Mouse (Mus musculus) thymus, postnatal 4 days (tissue): Measurements from ENCODE around the gene Eif3j1.
"Not testable (repeated sequence)": the region's sequence is repeated elsewhere in the genome, so short reads cannot be mapped to it uniquely, and the experiment has no call there.

Experiments used
- DNase-seq: peaks from one replicate; pipeline ENCODE4 v3.0.0; 2021

The Eif3j1 gene

DNA sequence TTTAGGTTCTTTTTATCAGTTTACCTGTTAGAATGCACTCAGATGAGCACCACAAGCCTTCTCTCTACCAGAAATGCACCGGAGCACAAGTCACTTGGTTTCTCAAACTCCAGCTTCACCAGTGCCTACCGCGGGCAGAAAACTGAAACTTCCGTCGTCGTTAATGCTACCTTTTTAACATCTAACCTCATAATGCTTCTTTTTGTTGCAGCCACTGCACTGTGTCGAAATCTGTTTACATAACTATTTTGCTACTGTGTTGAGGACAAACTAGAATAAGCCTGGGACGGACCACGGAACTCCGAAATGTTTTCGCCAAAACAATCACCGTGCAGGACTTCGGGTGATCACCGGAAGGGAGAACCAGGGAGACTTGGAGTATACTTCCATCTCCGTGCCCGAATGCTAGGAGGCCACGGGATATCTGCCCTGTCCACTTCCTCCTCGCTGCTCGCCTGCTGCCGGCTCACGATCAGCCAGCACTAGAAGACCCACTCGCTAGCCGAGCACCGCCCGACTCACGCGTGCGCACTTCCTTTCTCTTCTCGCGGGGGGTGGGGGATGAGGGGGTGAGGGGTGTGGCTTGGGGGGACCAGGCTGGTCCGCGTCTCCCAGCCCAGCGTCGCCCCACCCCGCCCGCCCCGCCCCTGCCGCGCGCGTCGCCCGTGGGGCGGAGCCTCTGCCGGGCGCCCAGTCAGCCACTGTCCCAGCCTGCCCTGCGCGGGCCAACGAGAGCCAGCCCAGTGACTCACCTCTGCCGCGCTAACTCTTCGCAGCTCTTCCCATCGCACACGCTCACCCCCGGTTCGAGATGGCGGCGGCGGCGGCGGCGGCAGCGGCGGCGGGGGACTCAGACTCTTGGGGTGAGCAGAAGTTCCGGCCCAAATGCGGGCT lies at the start of gene Eif3j1:
Gene Eif3j1 (plus strand): TSS at position 685 of the 894 bp plus-strand sequence.
- peak; percentile 91 for DNase-seq

GRCm38 (mm10) chr2:121995738-121996137 lies 32.6 kb upstream of the Eif3j1 start:
- no peak for DNase-seq

GRCm38 (mm10) chr2:122008832-122009231 lies 19.5 kb upstream of the Eif3j1 start:
- DNase-seq: no peak

DNA sequence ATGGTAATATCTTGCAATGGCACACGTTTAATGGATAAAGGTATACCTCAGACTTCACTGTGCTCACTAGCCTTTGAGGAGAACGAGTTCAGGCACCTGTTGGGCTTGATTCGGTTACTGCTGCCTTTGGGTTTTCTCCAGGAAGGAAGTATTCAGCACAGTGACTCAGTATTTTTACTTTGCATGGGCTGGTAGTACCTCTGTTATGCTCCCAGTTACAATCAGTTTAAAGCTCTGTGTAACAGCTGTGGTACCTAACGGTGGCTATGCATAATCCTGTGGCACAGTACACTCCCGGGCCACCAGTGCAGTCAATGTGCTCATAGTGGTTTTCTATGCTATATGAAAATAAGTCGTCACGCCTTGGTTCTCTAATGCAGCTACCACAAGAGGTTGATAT lies 16.9 kb upstream of the Eif3j1 start:
- DNase-seq: no peak

GRCm38 (mm10) chr2:122018705-122019104 lies 9.6 kb upstream of the Eif3j1 start:
- no peak for DNase-seq

DNA sequence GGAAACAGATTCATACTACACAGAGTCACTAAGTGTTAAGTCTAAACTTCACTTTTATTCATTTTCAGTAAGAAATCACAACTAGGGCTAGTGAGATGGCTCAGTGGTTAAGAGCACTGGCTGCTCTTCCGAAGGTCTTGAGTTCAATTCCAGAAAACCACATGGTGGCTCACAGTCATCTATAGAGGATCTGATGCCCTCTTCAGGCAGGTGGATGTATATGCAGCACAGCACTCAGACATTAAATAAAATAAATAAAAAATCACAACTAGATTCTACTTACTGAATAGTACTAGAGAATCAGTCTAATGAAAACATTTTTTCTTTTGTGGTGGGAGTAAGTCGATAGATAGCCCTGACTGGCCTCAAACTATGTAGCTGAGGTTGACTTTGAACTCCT lies 6.1 kb upstream of the Eif3j1 start:
- DNase-seq: no peak

DNA sequence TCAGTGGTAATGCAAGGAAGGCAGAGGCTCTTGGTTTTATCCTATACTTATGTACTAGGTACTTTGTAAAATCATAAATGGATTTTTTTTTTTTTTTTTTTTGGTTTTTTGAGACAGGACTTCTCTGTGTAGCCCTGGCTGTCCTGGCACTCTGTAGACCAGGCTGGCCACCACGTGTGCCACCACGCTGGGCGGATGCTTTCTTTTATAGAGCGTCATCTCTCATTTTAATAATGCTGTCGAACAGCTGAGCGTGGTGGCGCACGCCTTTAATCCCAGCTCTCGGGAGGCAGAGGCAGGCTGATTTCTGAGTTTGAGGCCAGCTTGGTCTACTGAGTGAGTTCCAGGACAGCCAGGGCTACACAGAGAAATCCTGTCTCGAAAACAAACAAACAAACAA lies 1.3 kb upstream of the Eif3j1 start:
- not testable (repeated sequence) for DNase-seq

GRCm38 (mm10) chr2:122028756-122029700 lies 682 bp downstream of the Eif3j1 start:
- DNase-seq: no peak

GRCm38 (mm10) chr2:122031970-122032369 lies 3.6 kb downstream of the Eif3j1 start:
- DNase-seq: no peak

DNA sequence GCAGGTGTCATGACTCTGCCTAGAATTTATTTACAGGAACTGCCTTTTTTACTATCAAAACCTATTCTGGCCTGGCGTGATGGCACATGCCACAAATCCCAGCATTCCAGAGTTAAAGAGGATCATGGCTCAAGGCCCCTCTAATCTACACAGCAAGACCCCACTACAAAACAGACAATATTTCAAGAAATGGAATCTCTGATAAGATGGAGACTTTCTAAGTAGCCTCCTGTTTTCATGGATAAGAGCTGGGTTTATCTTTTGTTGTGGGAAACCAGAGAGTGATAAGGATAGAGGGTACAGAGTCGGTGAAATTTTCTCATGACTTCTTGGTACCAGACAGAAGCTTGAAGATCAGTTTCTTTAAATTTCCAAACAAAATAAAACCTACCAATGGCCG lies 7.7 kb downstream of the Eif3j1 start:
- DNase-seq: no peak

- no peak for DNase-seq
Observed at GRCm38 (mm10) chr2:122043926-122044325, 15.6 kb downstream of the Eif3j1 start.

GRCm38 (mm10) chr2:122059365-122060115 lies 31.2 kb downstream of the Eif3j1 start:
- no peak for DNase-seq

DNA sequence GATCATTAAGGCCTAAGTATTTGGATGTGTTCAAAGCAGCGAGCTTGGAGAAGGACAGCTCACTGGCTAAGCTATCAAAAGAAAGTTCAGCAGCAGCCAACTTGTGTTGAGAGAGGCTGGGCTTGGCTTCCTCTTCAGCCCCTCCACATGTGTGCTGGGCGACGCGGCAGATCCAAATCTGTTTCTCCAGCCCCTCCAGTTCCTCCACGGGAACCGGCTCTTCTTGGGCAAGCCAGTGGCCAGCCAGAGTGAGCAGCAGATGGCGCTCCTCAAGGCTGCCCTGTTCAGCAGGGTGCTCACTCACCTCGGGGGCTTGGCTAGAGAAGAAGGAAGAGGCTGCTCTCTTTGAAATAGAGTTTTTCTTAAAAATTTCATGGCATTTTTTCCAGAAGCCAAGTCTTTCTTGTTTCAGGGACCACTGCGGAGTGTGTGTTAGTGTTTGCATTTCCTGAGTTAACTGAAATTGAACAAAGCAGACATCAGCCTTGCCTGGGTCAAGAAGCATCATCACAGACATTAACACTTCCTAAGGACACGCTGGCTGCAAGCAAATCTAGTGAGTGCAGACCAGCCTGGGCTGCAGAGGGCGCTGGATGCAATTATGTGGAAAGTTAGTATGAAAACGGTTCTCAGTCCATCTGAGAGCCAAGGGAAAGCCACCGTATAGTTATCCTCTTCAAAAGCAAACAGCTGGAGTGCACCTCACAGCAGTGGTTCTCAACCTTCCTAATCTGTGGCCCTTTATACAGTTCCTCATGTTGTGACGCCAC lies 37.0 kb downstream of the Eif3j1 start:
- DNase-seq: peak; percentile 39

DNA sequence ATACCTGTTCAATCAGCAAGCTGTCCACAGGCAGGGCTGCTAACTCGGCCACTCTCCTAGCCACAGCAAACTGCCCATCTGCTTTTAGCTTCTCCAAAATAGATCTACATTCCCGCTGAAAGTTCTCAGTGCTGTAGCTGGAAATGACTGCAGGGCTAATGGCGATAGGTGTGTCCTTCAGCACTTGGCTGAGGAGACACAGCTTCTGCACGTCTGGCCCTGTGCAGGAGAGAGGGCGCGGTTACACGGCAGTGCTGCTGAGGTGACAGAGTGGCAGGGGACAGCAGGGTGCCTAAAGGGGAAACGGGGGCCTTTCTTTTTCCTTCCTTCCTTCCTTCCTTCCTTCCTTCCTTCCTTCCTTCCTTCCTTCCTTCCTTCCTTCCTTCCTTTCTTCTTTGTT lies 37.9 kb downstream of the Eif3j1 start:
- no peak for DNase-seq

- no peak for DNase-seq
Observed at GRCm38 (mm10) chr2:122069144-122069912, 41.0 kb downstream of the Eif3j1 start.

DNA sequence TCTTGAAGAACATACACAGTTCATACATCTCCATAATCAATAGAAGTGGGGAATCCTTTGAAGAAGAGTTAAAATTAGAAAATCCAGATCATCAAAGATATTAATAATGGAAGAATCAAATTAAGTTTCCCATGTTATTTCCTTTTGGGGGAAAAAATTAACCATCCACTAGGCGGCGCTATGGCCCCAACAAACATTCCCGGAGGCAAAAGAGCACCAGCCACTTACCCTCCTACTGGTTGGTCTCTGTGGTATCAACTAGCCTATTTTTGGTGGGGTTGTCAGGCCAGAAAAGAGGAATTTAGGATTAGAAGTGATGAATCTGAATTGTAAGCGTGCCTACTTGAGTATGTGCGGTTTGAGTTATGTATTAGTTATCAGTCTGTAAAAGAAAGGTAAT lies 41.6 kb downstream of the Eif3j1 start:
- DNase-seq: peak; percentile 78

DNA sequence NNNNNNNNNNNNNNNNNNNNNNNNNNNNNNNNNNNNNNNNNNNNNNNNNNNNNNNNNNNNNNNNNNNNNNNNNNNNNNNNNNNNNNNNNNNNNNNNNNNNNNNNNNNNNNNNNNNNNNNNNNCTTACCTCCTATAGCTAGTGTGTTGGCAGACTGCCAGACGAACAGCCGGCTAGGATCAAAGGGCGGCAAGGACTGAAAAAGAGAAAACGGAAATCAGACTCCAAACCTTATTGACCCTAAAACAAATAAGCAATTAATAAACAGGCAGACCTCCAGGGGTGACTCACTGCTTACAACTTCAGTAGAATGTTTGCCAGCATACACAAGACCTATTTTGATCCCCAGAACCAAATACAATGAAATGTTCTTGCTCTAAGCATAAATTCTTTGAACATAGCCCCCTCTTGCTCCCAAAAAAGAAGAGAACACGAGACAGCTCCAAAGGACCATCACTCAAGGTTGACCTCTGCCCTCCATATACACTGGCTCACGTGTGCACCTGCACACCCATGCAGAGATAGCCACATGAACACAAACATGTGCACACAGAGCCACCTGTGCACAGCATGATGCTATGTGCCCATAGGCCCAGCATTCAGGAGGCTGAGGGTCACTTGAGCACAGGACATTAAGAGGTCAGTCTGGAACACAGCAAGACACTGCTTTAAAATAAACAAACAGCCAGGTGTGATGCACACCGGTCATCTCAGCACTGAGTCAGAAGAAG lies 53.5 kb downstream of the Eif3j1 start:
- DNase-seq: no peak

- DNase-seq: no peak
Observed at GRCm38 (mm10) chr2:122086446-122086845, 58.1 kb downstream of the Eif3j1 start.

DNA sequence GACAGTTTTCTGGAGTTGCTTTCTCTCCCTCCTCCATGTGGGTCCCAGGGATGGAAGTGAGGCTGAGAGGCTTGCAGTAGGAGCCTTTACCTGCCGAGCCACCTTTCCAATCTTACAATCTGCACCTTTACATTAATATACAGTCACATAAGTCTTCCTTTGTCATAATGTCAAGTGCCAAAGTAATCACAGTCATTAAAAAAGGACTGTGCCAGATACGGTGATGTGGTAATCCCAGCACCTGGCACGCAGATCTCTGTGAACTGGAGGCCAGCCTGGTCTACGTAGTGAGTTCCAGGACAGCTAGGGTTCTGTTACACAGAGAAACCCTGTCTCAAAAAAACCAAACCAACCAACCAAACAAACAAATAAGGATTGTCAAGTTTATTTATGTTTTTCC lies 65.5 kb downstream of the Eif3j1 start:
- no peak for DNase-seq

- DNase-seq: not testable (repeated sequence)
Observed at GRCm38 (mm10) chr2:122097686-122098085, 69.3 kb downstream of the Eif3j1 start.

DNA sequence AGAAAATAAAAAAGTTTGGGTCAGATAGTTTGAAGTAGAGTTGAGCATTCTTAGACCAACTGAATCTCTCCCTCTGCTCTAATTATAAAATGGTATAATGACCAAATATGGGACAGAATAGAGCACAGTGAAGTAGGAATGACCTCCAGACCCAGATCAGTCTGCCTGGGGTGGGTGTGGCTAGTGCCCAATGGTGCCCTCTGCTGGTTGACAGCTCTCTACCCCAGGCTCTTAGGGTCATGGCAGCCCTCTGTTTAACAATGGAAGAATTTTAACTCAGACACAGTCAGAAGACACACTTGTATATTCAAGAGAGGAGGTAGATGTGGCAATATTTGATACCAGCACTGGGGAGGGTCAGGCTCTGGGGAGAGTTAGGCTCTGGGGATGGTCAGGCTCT lies 73.7 kb downstream of the Eif3j1 start:
- DNase-seq: peak; percentile 74
